10 mouse cellular contexts compared by ENCODE assay signal in the genomic region with DNA sequence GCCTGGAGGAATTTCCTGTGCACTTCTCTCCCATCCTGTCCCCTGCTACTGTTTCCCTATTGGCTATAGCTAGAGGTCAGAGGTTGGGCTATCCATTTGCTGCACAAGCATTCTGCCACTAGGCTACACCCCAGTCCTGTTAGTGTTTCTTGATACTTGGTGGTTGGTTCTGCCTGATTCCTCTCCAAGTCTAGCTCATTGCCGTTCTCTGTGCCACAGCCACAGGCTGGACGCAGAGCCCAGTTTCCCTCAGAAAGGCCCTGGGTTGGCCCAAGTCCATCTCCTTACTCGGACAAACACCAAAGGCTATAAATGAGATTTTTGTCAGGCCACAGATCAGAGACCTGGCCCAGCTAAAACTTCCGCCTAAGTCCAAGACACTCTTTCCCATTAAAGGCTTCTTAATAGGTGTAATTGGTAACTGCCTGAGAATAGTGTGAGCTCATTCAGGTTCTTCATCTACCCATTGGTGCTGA.
A peak's percentile ranks its signal among the peaks of the same experiment; 100 is the strongest.
DNase-seq lines count a peak whose midpoint lies in the region; ATAC-seq lines count a peak whose summit lies in the region.
"Had no signal": no experiment of that assay in that cellular context is flagged by ENCODE, and none has a peak within 500 bp of the region (broad histone marks: within the 10 kb centered on the region; RNA-seq: fewer than 3 reads in every experiment).

No protein-coding gene starts in this region.

- peak; percentile 77 for ATAC-seq in hindbrain, embryonic 16.5 days

- H3K36me3 ChIP-seq in hindbrain, embryonic 16.5 days (ENCODE audit: control insufficient read depth, insufficient read depth, low read length), result no peaks in the 10 kb centered on the region
- no peaks in the 10 kb centered on the region for H3K36me3 ChIP-seq in hindbrain, embryonic 10.5 days
- H3K36me3 ChIP-seq: midbrain, embryonic 12.5 days had no signal

- peaks cover 3% of the 10 kb centered on the region for H3K4me1 ChIP-seq in hindbrain, embryonic 16.5 days (ENCODE audit: control insufficient read depth, insufficient read depth, low read depth, low read length)
- H3K4me1 ChIP-seq in hindbrain, embryonic 10.5 days (replicated peaks), result no peaks in the 10 kb centered on the region
- H3K4me1 ChIP-seq: midbrain, embryonic 12.5 days; stomach, embryonic 15.5 days had no signal

- H3K4me3 ChIP-seq in hindbrain, embryonic 16.5 days (ENCODE audit: low read length), result no peak overlapping the region
- H3K4me3 ChIP-seq in hindbrain, embryonic 10.5 days, result no peak overlapping the region
- H3K4me3 ChIP-seq: midbrain, embryonic 12.5 days; stomach, embryonic 15.5 days had no signal

- DNase-seq in hindbrain, embryonic 10.5 days (ENCODE audit: low spot score), result no peak
- peak; percentile 41 for DNase-seq in ES-CJ7 (ENCODE audit: low read depth, low spot score)
- peak; percentile 60 for DNase-seq in cerebellum, adult 9-11 months
- peak; percentile 46 to 75 for DNase-seq in layer of hippocampus, postnatal 14 days (ENCODE audit: low spot score in 2 of 2)
- DNase-seq in urinary bladder, adult 18-20 months (ENCODE audit: low spot score in 2 of 2), result no peak
- DNase-seq in embryo, embryonic 10 days (ENCODE audit: low spot score), result no peak
- no peak for DNase-seq in ovary, adult 18-20 months (ENCODE audit: low spot score)

- 53% methylated on average over 4 of the region's 4 CpGs for WGBS in hindbrain, embryonic 16.5 days
- WGBS in hindbrain, embryonic 10.5 days, result 93% methylated on average over 4 of the region's 4 CpGs

- H3K9ac ChIP-seq in hindbrain, embryonic 16.5 days (ENCODE audit: low read depth, low read length), result no peak overlapping the region
- H3K9ac ChIP-seq: midbrain, embryonic 12.5 days; stomach, embryonic 15.5 days had no signal

- no peaks in the 10 kb centered on the region for H3K27me3 ChIP-seq in hindbrain, embryonic 16.5 days (replicated peaks; ENCODE audit: control insufficient read depth, insufficient read depth, low read length)
- H3K27me3 ChIP-seq in hindbrain, embryonic 10.5 days (ENCODE audit: insufficient read depth, poor library complexity, severe bottlenecking), result no peaks in the 10 kb centered on the region
- H3K27me3 ChIP-seq: midbrain, embryonic 12.5 days; stomach, embryonic 15.5 days had no signal

- H3K27ac ChIP-seq in hindbrain, embryonic 16.5 days (ENCODE audit: low read depth, low read length), result peak overlapping the region; percentile 36; the same call in 1 of the 2 replicates
- no peak overlapping the region for H3K27ac ChIP-seq in hindbrain, embryonic 10.5 days
- H3K27ac ChIP-seq: midbrain, embryonic 12.5 days; stomach, embryonic 15.5 days had no signal

- no peaks in the 10 kb centered on the region for H3K9me3 ChIP-seq in hindbrain, embryonic 16.5 days (ENCODE audit: control insufficient read depth, low read length)
- no peaks in the 10 kb centered on the region for H3K9me3 ChIP-seq in hindbrain, embryonic 10.5 days
- H3K9me3 ChIP-seq: midbrain, embryonic 12.5 days; stomach, embryonic 15.5 days had no signal

- H3K4me2 ChIP-seq in hindbrain, embryonic 16.5 days (ENCODE audit: low read length), result no peak overlapping the region
- H3K4me2 ChIP-seq: midbrain, embryonic 12.5 days; stomach, embryonic 15.5 days had no signal

Comparison
In these comparisons a context has a peak if more than half of its experiments do, and no peak if none do; other contexts are left out.
1. DNase-seq: peak in ES-CJ7 (single experiment), cerebellum, adult 9-11 months (single experiment) and layer of hippocampus, postnatal 14 days (2 of 2); none in hindbrain, embryonic 10.5 days (single experiment), urinary bladder, adult 18-20 months (0 of 2), embryo, embryonic 10 days (single experiment) and ovary, adult 18-20 months (single experiment).